In the genomic region with DNA sequence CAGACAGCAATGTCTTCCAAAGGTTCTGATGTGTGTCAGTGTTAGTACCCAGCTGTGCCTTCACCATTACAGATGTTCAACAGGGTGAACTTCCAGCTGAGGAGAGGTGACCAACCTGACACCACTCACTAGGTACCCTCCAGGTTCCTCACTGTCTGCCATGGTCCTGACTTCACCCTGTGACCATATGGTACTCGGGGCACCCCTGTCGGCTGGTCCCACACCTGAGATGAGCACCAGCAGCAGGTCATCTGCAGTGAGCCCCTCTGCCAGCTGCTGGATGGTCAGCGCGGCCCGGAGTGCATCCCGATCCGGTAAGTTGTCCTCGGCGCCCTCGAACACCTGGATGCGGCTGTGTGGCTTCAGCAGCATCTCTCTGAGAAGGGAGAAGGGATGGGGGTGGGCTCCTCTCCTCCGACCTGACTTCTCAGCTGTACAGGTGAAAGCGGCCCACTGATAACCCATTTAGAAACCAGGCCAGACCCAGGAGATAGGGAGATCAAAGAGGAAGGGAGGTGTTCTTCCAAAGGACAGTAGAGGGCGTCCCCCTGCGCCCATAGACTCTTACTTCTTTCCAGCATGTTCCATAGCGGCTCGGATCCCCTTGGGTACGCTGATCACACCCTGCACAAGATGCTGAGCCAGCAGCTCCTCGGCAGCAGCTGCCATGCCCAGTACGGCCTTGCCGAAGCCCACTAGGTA, we compare ENCODE assay signal across 9 mouse cellular contexts. TPM values are rescaled to one million over a fixed set of nuclear protein-coding genes. Genes with fewer than 3 reads are reported as not detected.
DNase-seq lines count a peak whose midpoint lies in the region; ATAC-seq lines count a peak whose summit lies in the region.
"Had no signal": no experiment of that assay in that cellular context is flagged by ENCODE, and none has a peak within 500 bp of the region (broad histone marks: within the 10 kb centered on the region; RNA-seq: fewer than 3 reads in every experiment).

No protein-coding gene starts in this region.

- H3K9me3 ChIP-seq in forebrain, embryonic 14.5 days (replicated peaks; ENCODE audit: control insufficient read depth, low read length) = no peaks in the 10 kb centered on the region
- no peaks in the 10 kb centered on the region for H3K9me3 ChIP-seq in kidney, embryonic 15.5 days (replicated peaks)
- H3K9me3 ChIP-seq in midbrain, embryonic 11.5 days (ENCODE audit: control insufficient read depth, low read length) = no peaks in the 10 kb centered on the region
- H3K9me3 ChIP-seq: heart, embryonic 10.5 days had no signal

- DNase-seq in kidney, adult 18-20 months = peak; percentile 56
- no peak for DNase-seq in kidney, postnatal 10 days
- DNase-seq in forebrain, embryonic 14.5 days (ENCODE audit: low spot score) = no peak
- peak; percentile 79 for DNase-seq in midbrain, embryonic 11.5 days (ENCODE audit: low spot score, missing footprints)
- DNase-seq in Muller cell, postnatal 12 days (ENCODE audit: inconsistent ontology term) = no peak
- no peak for DNase-seq in thymus, adult 18-20 months

- no peak overlapping the region for H3K9ac ChIP-seq in forebrain, embryonic 14.5 days (ENCODE audit: low read length)
- no peak overlapping the region for H3K9ac ChIP-seq in kidney, embryonic 15.5 days
- H3K9ac ChIP-seq in midbrain, embryonic 11.5 days (ENCODE audit: low read length) = no peak overlapping the region

- H3K4me3 ChIP-seq in forebrain, embryonic 14.5 days (ENCODE audit: low read depth, low read length) = no peak overlapping the region
- H3K4me3 ChIP-seq in kidney, embryonic 15.5 days (replicated peaks) = no peak overlapping the region; the same call in 1 of the 2 replicates
- no peak overlapping the region for H3K4me3 ChIP-seq in midbrain, embryonic 11.5 days (ENCODE audit: low read depth, low read length)
- H3K4me3 ChIP-seq: heart, embryonic 10.5 days had no signal

- H3K4me1 ChIP-seq in forebrain, embryonic 14.5 days (ENCODE audit: control insufficient read depth, insufficient read depth, low read length) = peaks cover 4% of the 10 kb centered on the region; the same call in 1 of the 2 replicates
- peaks cover 9% of the 10 kb centered on the region for H3K4me1 ChIP-seq in kidney, embryonic 15.5 days
- H3K4me1 ChIP-seq in midbrain, embryonic 11.5 days (ENCODE audit: control insufficient read depth, insufficient read depth, low read length) = peaks cover 5% of the 10 kb centered on the region; the same call in 1 of the 2 replicates

- H3K36me3 ChIP-seq in forebrain, embryonic 14.5 days (ENCODE audit: control insufficient read depth, insufficient read depth, low read length) = peaks cover 22% of the 10 kb centered on the region; the same call in 1 of the 2 replicates
- H3K36me3 ChIP-seq in kidney, embryonic 15.5 days = no peaks in the 10 kb centered on the region
- H3K36me3 ChIP-seq in midbrain, embryonic 11.5 days (ENCODE audit: control insufficient read depth, insufficient read depth, low read length) = 0 out of 2 replicates have a peak, but pooled peaks cover 2% of the 10 kb centered on the region
- H3K36me3 ChIP-seq: heart, embryonic 10.5 days had no signal

- ATAC-seq in forebrain, embryonic 14.5 days = no peak
- no peak for ATAC-seq in kidney, embryonic 15.5 days (replicated peaks; ENCODE audit: low FRiP score)
- peak; percentile 4; the same call in 1 of the 2 replicates for ATAC-seq in midbrain, embryonic 11.5 days (ENCODE audit: low FRiP score)
- ATAC-seq in megakaryocyte-erythroid progenitor cell, adult 5-6 weeks (replicated peaks; ENCODE audit: low FRiP score, low TSS enrichment, poor library complexity, severe bottlenecking) = no peak

- WGBS in forebrain, embryonic 14.5 days = 76% methylated on average over 21 of the region's 21 CpGs
- WGBS in kidney, embryonic 15.5 days = 80% methylated on average over 21 of the region's 21 CpGs
- WGBS in midbrain, embryonic 11.5 days = 79% methylated on average over 21 of the region's 21 CpGs

- no peaks in the 10 kb centered on the region for H3K27me3 ChIP-seq in forebrain, embryonic 14.5 days (replicated peaks; ENCODE audit: control insufficient read depth, insufficient read depth, low read length)
- H3K27me3 ChIP-seq in kidney, embryonic 15.5 days = no peaks in the 10 kb centered on the region
- no peaks in the 10 kb centered on the region for H3K27me3 ChIP-seq in midbrain, embryonic 11.5 days (ENCODE audit: control insufficient read depth, insufficient read depth, low read length)

- 0 out of 2 replicates have a peak overlapping the region, but pooled peaks have one; percentile 1 for H3K27ac ChIP-seq in forebrain, embryonic 14.5 days (ENCODE audit: low read depth, low read length)
- peak overlapping the region; percentile 38; the same call in 1 of the 2 replicates for H3K27ac ChIP-seq in kidney, embryonic 15.5 days
- H3K27ac ChIP-seq in midbrain, embryonic 11.5 days (ENCODE audit: low read depth, low read length) = no peak overlapping the region
- H3K27ac ChIP-seq: heart, embryonic 10.5 days had no signal

- no peak overlapping the region for H3K4me2 ChIP-seq in forebrain, embryonic 14.5 days (ENCODE audit: low read length)
- H3K4me2 ChIP-seq in kidney, embryonic 15.5 days = no peak overlapping the region
- no peak overlapping the region for H3K4me2 ChIP-seq in midbrain, embryonic 11.5 days

RNA-seq across cellular contexts. Expression of gene Glyctk, which starts 0.9 kb away (rescaled TPM):
- 2.3 TPM in 2 replicates for polyA plus RNA-seq in forebrain, embryonic 14.5 days (2014; fragmentation: Nextera tagmentation; extraction: Ambion mirVana)
- 7.9 and 9.4 TPM in 2 replicates for polyA plus RNA-seq in kidney, embryonic 15.5 days (2015; fragmentation: Nextera tagmentation; extraction: Ambion mirVana)
- 5.6 and 6.3 TPM in 2 replicates for polyA plus RNA-seq in midbrain, embryonic 11.5 days (2014; fragmentation: Nextera tagmentation; extraction: Ambion mirVana)
- 0.90 and 1.6 TPM in 2 replicates for total RNA-seq in megakaryocyte-erythroid progenitor cell, adult 5-6 weeks (2014; fragmentation: Nextera tagmentation)
- 1.5 and 3.0 TPM in 2 replicates for total RNA-seq in megakaryocyte-erythroid progenitor cell, adult 5-6 weeks (2017)

RNA-seq across cellular contexts. Expression of gene Wdr82, which starts 13.7 kb away (rescaled TPM):
- 54.7 and 56.4 TPM in 2 replicates for polyA plus RNA-seq in forebrain, embryonic 14.5 days (2014; fragmentation: Nextera tagmentation; extraction: Ambion mirVana)
- 21.9 and 28.3 TPM in 2 replicates for polyA plus RNA-seq in kidney, embryonic 15.5 days (2015; fragmentation: Nextera tagmentation; extraction: Ambion mirVana)
- polyA plus RNA-seq in midbrain, embryonic 11.5 days (2014; fragmentation: Nextera tagmentation; extraction: Ambion mirVana) = 30.2 and 32.6 TPM in 2 replicates
- total RNA-seq in megakaryocyte-erythroid progenitor cell, adult 5-6 weeks (2014; fragmentation: Nextera tagmentation) = 65.2 and 70.8 TPM in 2 replicates
- total RNA-seq in megakaryocyte-erythroid progenitor cell, adult 5-6 weeks (2017) = 88.0 and 89.2 TPM in 2 replicates

RNA-seq across cellular contexts. Expression of gene Ppm1m, which starts 42.5 kb away (rescaled TPM):
- polyA plus RNA-seq in forebrain, embryonic 14.5 days (2014; fragmentation: Nextera tagmentation; extraction: Ambion mirVana) = 10.3 and 10.7 TPM in 2 replicates
- 49.0 and 55.1 TPM in 2 replicates for polyA plus RNA-seq in kidney, embryonic 15.5 days (2015; fragmentation: Nextera tagmentation; extraction: Ambion mirVana)
- 23.6 and 26.9 TPM in 2 replicates for polyA plus RNA-seq in midbrain, embryonic 11.5 days (2014; fragmentation: Nextera tagmentation; extraction: Ambion mirVana)
- 15.4 and 21.4 TPM in 2 replicates for total RNA-seq in megakaryocyte-erythroid progenitor cell, adult 5-6 weeks (2014; fragmentation: Nextera tagmentation)
- 3.5 and 6.8 TPM in 2 replicates for total RNA-seq in megakaryocyte-erythroid progenitor cell, adult 5-6 weeks (2017)

RNA-seq across cellular contexts. Expression of gene Twf2, which starts 45.8 kb away (rescaled TPM):
- polyA plus RNA-seq in forebrain, embryonic 14.5 days (2014; fragmentation: Nextera tagmentation; extraction: Ambion mirVana) = 57.5 and 64.7 TPM in 2 replicates
- polyA plus RNA-seq in kidney, embryonic 15.5 days (2015; fragmentation: Nextera tagmentation; extraction: Ambion mirVana) = 67.0 and 73.4 TPM in 2 replicates
- polyA plus RNA-seq in midbrain, embryonic 11.5 days (2014; fragmentation: Nextera tagmentation; extraction: Ambion mirVana) = 55.6 and 61.4 TPM in 2 replicates
- total RNA-seq in megakaryocyte-erythroid progenitor cell, adult 5-6 weeks (2014; fragmentation: Nextera tagmentation) = 11.4 and 15.5 TPM in 2 replicates
- total RNA-seq in megakaryocyte-erythroid progenitor cell, adult 5-6 weeks (2017) = 13.7 and 19.8 TPM in 2 replicates

Comparison
In these comparisons a context has a peak if more than half of its experiments do, and no peak if none do; other contexts are left out.
1. DNase-seq: peak in kidney, adult 18-20 months (single experiment) and midbrain, embryonic 11.5 days (single experiment); none in kidney, postnatal 10 days (single experiment), forebrain, embryonic 14.5 days (single experiment), Muller cell, postnatal 12 days (single experiment) and thymus, adult 18-20 months (0 of 2).